Mouse (Mus musculus): Measurements from ENCODE around the gene Plk2. TPM values are rescaled to one million over a fixed set of nuclear protein-coding genes. Genes with fewer than 3 reads are reported as not detected.
A peak's percentile ranks its signal among the peaks of the same experiment; 100 is the strongest.
"Not testable (repeated sequence)": the region's sequence is repeated elsewhere in the genome, so short reads cannot be mapped to it uniquely, and the experiment has no call there.

Plk2 gene
- polyA plus RNA-seq, 1 experiment from 2014 or later = 89.4 TPM

GRCm38 (mm10) chr13:110392631-110393030 is 2.2 kb upstream of the Plk2 start:
- 35% methylated on average over 3 of the region's 3 CpGs for WGBS

DNA sequence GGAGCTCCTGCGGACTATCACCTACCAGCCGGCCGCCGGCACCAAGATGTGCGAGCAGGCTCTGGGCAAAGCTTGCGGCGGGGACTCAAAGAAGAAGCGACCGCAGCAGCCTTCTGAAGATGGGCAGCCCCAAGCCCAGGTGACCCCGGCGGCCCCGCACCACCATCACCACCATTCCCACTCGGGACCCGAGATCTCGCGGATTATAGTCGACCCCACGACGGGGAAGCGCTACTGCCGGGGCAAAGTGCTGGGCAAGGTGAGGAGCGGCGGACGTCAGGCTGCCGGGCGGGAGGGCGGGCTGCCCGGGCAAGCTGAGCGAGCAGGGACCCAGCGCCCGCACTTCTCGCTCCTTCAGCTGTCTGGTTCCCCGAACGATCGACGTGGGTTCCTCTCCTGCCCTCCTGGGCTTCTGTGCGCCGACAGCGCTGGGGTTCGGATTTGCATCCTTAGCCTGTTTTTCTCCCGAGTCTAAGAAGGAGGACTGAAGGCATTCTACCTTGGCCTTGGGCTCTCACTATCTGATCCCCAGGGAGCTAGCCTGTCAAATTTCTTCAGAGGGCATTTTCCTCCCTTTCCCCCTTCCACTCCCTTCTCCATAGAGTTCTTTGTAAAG is 441 bp downstream of the Plk2 start:
- H3K27me3 ChIP-seq = no peaks in the 10 kb centered on the region
- peak overlapping the region; percentile 86 for H3K9ac ChIP-seq
- H3K4me3 ChIP-seq = peak overlapping the region; percentile 65
- H3K4me1 ChIP-seq = peaks cover 13% of the 10 kb centered on the region; the same call in 1 of the 2 replicates
- peaks cover 26% of the 10 kb centered on the region for H3K36me3 ChIP-seq (ENCODE audit: poor library complexity, severe bottlenecking)
- 1% methylated on average over 40 of the region's 41 CpGs for WGBS
- H3K4me2 ChIP-seq = peak overlapping the region; percentile 99
- no peaks in the 10 kb centered on the region; the same call in 1 of the 2 replicates for H3K9me3 ChIP-seq (replicated peaks)
- peak; percentile 29; the same call in 1 of the 2 replicates for ATAC-seq
- peak overlapping the region; percentile 77 for H3K27ac ChIP-seq

More at GRCm38 (mm10) chr13:110392631-110393030, 2.2 kb upstream of the Plk2 start:
- peaks cover under 1% of the 10 kb centered on the region for H3K36me3 ChIP-seq (ENCODE audit: poor library complexity, severe bottlenecking)
- 0 out of 2 replicates have a peak, but pooled peaks cover 4% of the 10 kb centered on the region for H3K9me3 ChIP-seq (replicated peaks)
- no peak overlapping the region for H3K9ac ChIP-seq
- H3K4me2 ChIP-seq = no peak overlapping the region
- H3K27me3 ChIP-seq = no peaks in the 10 kb centered on the region
- H3K4me3 ChIP-seq = no peak overlapping the region
- H3K4me1 ChIP-seq = peaks cover 5% of the 10 kb centered on the region; the same call in 1 of the 2 replicates
- no peak for ATAC-seq
- H3K27ac ChIP-seq = no peak overlapping the region

DNA sequence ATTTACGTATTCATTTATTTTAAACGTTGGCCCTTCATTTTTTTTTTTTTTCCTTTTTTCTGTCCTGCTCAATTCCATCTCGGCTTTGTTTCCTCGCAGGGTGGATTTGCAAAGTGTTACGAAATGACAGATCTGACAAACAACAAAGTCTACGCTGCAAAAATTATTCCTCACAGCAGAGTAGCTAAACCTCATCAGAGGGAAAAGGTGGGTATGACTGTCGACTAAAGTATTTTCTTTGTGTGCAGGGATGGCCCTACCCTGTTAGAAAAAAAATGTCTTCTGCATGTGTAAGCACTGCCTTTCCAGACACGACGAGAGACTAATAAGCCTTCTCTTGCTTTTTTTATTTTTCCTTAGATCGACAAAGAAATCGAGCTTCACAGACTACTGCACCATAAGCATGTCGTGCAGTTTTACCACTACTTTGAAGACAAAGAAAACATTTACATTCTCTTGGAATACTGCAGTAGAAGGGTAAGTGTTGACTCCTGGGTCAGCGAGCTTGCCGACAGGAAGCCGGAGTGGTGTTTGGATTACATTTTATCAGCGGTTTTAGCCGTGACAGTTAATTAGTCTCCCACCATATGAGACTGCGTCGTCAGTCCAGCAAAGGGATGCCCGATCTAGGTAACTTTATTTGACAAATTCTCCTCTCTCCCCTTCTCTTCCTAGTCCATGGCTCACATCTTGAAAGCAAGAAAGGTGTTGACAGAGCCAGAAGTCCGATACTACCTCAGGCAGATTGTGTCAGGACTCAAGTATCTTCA is 1.3 kb downstream of the Plk2 start:
- Histone ChIP-seq H3K9me3 (replicated peaks) (no peaks in the 10 kb centered on the region; the same call in 1 of the 2 replicates), H3K4me3 (peak overlapping the region; percentile 65), H3K27ac (peak overlapping the region; percentile 77), H3K4me1 (peaks cover 13% of the 10 kb centered on the region; the same call in 1 of the 2 replicates), H3K4me2 (peak overlapping the region; percentile 99), H3K36me3 (ENCODE audit: poor library complexity, severe bottlenecking) (peaks cover 34% of the 10 kb centered on the region), H3K9ac (peak overlapping the region; percentile 86), H3K27me3 (no peaks in the 10 kb centered on the region)
- WGBS = 29% methylated on average over 21 of the region's 21 CpGs
- no peak for ATAC-seq

DNA sequence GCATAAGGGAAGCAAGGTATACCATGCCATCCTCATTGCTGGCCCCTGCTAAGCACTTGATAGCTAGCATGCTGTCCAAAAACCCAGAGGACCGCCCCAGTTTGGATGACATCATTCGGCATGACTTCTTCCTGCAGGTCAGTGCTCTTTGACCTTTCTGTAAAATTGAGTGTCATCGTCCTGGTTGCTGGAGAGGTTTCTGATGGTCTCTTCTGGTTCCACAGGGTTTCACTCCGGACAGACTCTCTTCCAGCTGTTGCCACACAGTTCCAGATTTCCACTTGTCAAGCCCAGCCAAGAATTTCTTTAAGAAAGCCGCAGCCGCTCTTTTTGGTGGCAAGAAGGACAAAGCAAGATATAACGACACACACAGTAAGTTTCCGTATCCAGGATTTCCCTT is 2.9 kb downstream of the Plk2 start:
- peak overlapping the region; percentile 25 for H3K4me2 ChIP-seq
- no peaks in the 10 kb centered on the region for H3K27me3 ChIP-seq
- no peak overlapping the region for H3K9ac ChIP-seq
- H3K27ac ChIP-seq = no peak overlapping the region
- ATAC-seq = no peak
- H3K4me1 ChIP-seq = peaks cover 13% of the 10 kb centered on the region; the same call in 1 of the 2 replicates
- no peaks in the 10 kb centered on the region; the same call in 1 of the 2 replicates for H3K9me3 ChIP-seq (replicated peaks)
- peaks cover 36% of the 10 kb centered on the region for H3K36me3 ChIP-seq (ENCODE audit: poor library complexity, severe bottlenecking)
- WGBS = 89% methylated on average over 8 of the region's 8 CpGs
- H3K4me3 ChIP-seq = no peak overlapping the region

- WGBS = 78% methylated on average over 24 of the region's 24 CpGs
- no peak for ATAC-seq
Observed at GRCm38 (mm10) chr13:110398513-110399270, 3.8 kb downstream of the Plk2 start.

GRCm38 (mm10) chr13:110401443-110401842 is 6.6 kb downstream of the Plk2 start:
- Histone ChIP-seq H3K4me3 (no peak overlapping the region), H3K27me3 (no peaks in the 10 kb centered on the region), H3K36me3 (ENCODE audit: poor library complexity, severe bottlenecking) (peaks cover 36% of the 10 kb centered on the region), H3K27ac (no peak overlapping the region), H3K9me3 (replicated peaks) (no peaks in the 10 kb centered on the region; the same call in 1 of the 2 replicates), H3K4me1 (peaks cover 9% of the 10 kb centered on the region; the same call in 1 of the 2 replicates), H3K4me2 (no peak overlapping the region), H3K9ac (no peak overlapping the region)
- ATAC-seq = no peak
- whole genome bisulfite sequencing = 87% methylated on average over 3 of the region's 3 CpGs

More at GRCm38 (mm10) chr13:110398513-110399270, 3.8 kb downstream of the Plk2 start:
- H3K4me2 ChIP-seq = peak overlapping the region; percentile 25; the same call in 1 of the 2 replicates
- peak overlapping the region; percentile 14 for H3K4me3 ChIP-seq
- no peaks in the 10 kb centered on the region; the same call in 1 of the 2 replicates for H3K9me3 ChIP-seq (replicated peaks)
- no peaks in the 10 kb centered on the region for H3K27me3 ChIP-seq
- no peak overlapping the region for H3K27ac ChIP-seq
- H3K9ac ChIP-seq = no peak overlapping the region
- peaks cover 36% of the 10 kb centered on the region for H3K36me3 ChIP-seq (ENCODE audit: poor library complexity, severe bottlenecking)
- H3K4me1 ChIP-seq = peaks cover 13% of the 10 kb centered on the region; the same call in 1 of the 2 replicates

DNA sequence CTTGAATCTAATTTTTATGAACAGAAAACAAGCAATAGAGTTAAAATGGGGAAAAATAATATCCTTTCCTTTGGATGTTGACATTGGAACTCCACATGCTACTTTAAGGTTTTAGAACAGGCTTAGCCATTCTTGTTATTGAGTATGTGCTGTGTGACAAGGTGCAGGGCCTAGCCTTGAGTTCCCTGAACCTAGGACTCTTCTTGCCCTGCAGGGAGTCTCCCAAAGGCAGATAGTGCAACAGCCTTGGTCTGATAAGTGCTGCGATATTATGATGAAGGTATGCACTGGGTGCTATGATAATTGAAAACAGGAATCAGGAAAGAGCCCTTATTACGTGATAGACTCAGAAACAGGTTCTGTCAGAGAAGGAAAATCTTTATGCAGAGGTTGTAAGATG is 7.0 kb downstream of the Plk2 start:
- no peak for ATAC-seq
- Histone ChIP-seq H3K27ac (no peak overlapping the region), H3K36me3 (ENCODE audit: poor library complexity, severe bottlenecking) (peaks cover 36% of the 10 kb centered on the region), H3K9me3 (replicated peaks) (no peaks in the 10 kb centered on the region; the same call in 1 of the 2 replicates), H3K9ac (no peak overlapping the region), H3K4me3 (no peak overlapping the region), H3K27me3 (no peaks in the 10 kb centered on the region), H3K4me2 (no peak overlapping the region), H3K4me1 (peaks cover 9% of the 10 kb centered on the region; the same call in 1 of the 2 replicates)
- 95% methylated on average over 2 of the region's 2 CpGs for WGBS

GRCm38 (mm10) chr13:110404059-110404458 is 9.2 kb downstream of the Plk2 start:
- Histone ChIP-seq H3K27me3 (no peaks in the 10 kb centered on the region), H3K4me3 (no peak overlapping the region), H3K4me1 (no peaks in the 10 kb centered on the region), H3K9ac (no peak overlapping the region), H3K36me3 (ENCODE audit: poor library complexity, severe bottlenecking) (peaks cover 21% of the 10 kb centered on the region), H3K9me3 (replicated peaks) (no peaks in the 10 kb centered on the region), H3K4me2 (no peak overlapping the region), H3K27ac (no peak overlapping the region)
- no peak for ATAC-seq
- 75% methylated on average over 8 of the region's 8 CpGs for WGBS

DNA sequence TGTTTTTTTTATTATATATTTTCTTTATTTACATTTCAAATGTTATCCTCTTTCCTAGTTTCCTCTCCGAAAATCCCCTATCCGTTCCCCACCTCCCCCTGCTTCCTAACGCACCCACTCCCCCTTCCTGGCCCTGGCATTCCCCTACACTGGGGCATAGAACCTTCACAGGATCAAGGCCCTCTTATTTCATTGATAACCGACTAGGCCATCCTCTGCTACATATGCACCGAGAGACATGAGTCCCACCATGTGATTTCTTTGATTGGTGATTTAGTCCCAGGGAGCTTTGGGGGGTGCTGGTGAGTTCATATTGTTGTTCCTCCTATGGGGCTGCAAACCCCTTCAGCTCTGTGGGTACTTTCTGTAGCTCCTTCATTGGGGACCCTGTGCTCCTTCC is 9.8 kb downstream of the Plk2 start:
- not testable (repeated sequence) for H3K9me3 ChIP-seq (replicated peaks); H3K27ac ChIP-seq; H3K4me2 ChIP-seq; ATAC-seq; H3K27me3 ChIP-seq; H3K4me3 ChIP-seq; H3K4me1 ChIP-seq; H3K9ac ChIP-seq
- WGBS = 91% methylated on average over 5 of the region's 5 CpGs
- peaks cover 14% of the 10 kb centered on the region for H3K36me3 ChIP-seq (ENCODE audit: poor library complexity, severe bottlenecking)

DNA sequence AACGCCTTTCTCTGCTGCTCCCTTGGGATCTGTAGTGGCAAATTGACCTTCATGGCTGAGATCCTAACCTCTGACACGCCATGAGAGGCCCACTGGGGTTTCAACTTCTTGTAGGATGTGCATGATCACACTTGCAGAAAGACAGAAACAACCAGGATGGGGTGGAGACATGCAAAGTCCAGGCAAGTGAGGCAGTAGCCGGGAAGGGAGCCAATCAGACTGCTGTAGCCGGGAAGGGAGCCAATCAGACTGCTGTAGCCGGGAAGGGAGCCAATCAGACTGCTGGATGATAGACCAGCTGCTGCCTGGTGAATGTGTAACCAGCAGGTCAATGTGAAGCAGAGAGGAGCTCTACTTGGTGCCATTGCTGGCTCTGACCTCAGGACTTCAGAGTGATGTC is 11.3 kb downstream of the Plk2 start:
- H3K27ac ChIP-seq = no peak overlapping the region
- H3K9me3 ChIP-seq (replicated peaks) = no peaks in the 10 kb centered on the region
- peaks cover under 1% of the 10 kb centered on the region for H3K36me3 ChIP-seq (ENCODE audit: poor library complexity, severe bottlenecking)
- ATAC-seq = peak; percentile 41; the same call in 1 of the 2 replicates
- 86% methylated on average over 5 of the region's 5 CpGs for WGBS
- no peak overlapping the region for H3K4me2 ChIP-seq
- H3K9ac ChIP-seq = no peak overlapping the region
- H3K27me3 ChIP-seq = no peaks in the 10 kb centered on the region
- no peak overlapping the region for H3K4me3 ChIP-seq
- H3K4me1 ChIP-seq = no peaks in the 10 kb centered on the region

GRCm38 (mm10) chr13:110412572-110413209 is 17.8 kb downstream of the Plk2 start:
- H3K4me3 ChIP-seq = no peak overlapping the region
- no peak overlapping the region for H3K27ac ChIP-seq
- 81% methylated on average over 12 of the region's 12 CpGs for WGBS
- H3K9me3 ChIP-seq (replicated peaks) = no peaks in the 10 kb centered on the region
- no peak overlapping the region for H3K9ac ChIP-seq
- ATAC-seq = peak; percentile 71
- 0 out of 2 replicates have a peak, but pooled peaks cover 3% of the 10 kb centered on the region for H3K4me1 ChIP-seq
- H3K4me2 ChIP-seq = no peak overlapping the region
- H3K27me3 ChIP-seq = no peaks in the 10 kb centered on the region
- no peaks in the 10 kb centered on the region for H3K36me3 ChIP-seq (ENCODE audit: poor library complexity, severe bottlenecking)
